Mouse (Mus musculus) hindbrain, embryonic 11.5 days (tissue): ENCODE data around the gene Chfr. TPM values are rescaled to one million over a fixed set of nuclear protein-coding genes. Genes with fewer than 3 reads are reported as not detected.

Experiments
- ATAC-seq: fragments of 200-750 bp; cut with Nextera tagmentation; 2 replicates; pipeline ENCODE4 v1.8.0; 2017; ENCODE audit warnings: mild to moderate bottlenecking, moderate TSS enrichment, moderate library complexity; ENCODE audit not compliant: low FRiP score
- DNase-seq: peaks from one replicate; pipeline ENCODE4 v3.0.0-alpha.2; 2015; ENCODE audit warnings: low spot score
- H3K27ac ChIP-seq: fragments of 300-500 bp; sonication (generic); 2 replicates; pipeline ENCODE4 v1.5.1; 2014; ENCODE audit warnings: mild to moderate bottlenecking, low read depth, low read length
- H3K27me3 ChIP-seq: fragments of 300-500 bp; sonication (generic); 2 replicates; pipeline ENCODE4 v1.6.1; 2014; ENCODE audit warnings: mild to moderate bottlenecking, low read length, moderate library complexity, mixed read lengths; ENCODE audit not compliant: control insufficient read depth, insufficient read depth
- H3K36me3 ChIP-seq: fragments of 300-500 bp; sonication (generic); 2 replicates; pipeline ENCODE4 v1.6.1; 2014; ENCODE audit warnings: mild to moderate bottlenecking, low read length, moderate library complexity, mixed read lengths; ENCODE audit not compliant: control insufficient read depth, insufficient read depth
- H3K4me1 ChIP-seq: fragments of 300-500 bp; sonication (generic); replicated peaks from 2 replicates; pipeline ENCODE4 v1.6.1; 2014; ENCODE audit warnings: low read length, mixed read lengths; ENCODE audit not compliant: control insufficient read depth, insufficient read depth
- H3K4me2 ChIP-seq: fragments of 300-500 bp; sonication (generic); replicated peaks from 2 replicates; pipeline ENCODE4 v1.6.1; 2014; ENCODE audit warnings: mild to moderate bottlenecking, low read depth, low read length
- H3K4me3 ChIP-seq: fragments of 300-500 bp; sonication (generic); 2 replicates; pipeline ENCODE4 v1.5.1; 2014; ENCODE audit warnings: low read depth, low read length
- H3K9ac ChIP-seq: fragments of 300-500 bp; sonication (generic); 2 replicates; pipeline ENCODE4 v1.6.1; 2014; ENCODE audit warnings: low read depth, low read length
- H3K9me3 ChIP-seq: fragments of 300-500 bp; sonication (generic); 2 replicates; pipeline ENCODE4 v1.6.1; 2016; ENCODE audit warnings: low read length; ENCODE audit not compliant: control insufficient read depth
- WGBS: fragments of 180-500 bp; shearing (Covaris S2); extraction: QIAGEN DNeasy Blood & Tissue Kit; methylation state at CpG from one replicate; pipeline ENCODE4 v1.1.7; 2014; 5-methylcytosine and 5-hydroxymethylcytosine counted together
- polyA plus RNA-seq: library from polyadenylated mRNA; unstranded; fragments of >200 nt; fragmentation: Nextera tagmentation; extraction: Ambion mirVana; gene quantifications from 2 replicates; pipeline ENCODE4 v1.2.1, GENCODE M21; 2014

Chfr gene
- polyA plus RNA-seq, 1 experiment from 2014 or later, result 86.9 TPM

GRCm38 (mm10) chr5:110204777-110205176, 69.1 kb downstream of the Chfr start:
- H3K36me3 ChIP-seq, result peaks cover 13% of the 10 kb centered on the region
- H3K27me3 ChIP-seq, result no peaks in the 10 kb centered on the region
- 82% methylated on average over 6 of the region's 6 CpGs for WGBS
- ATAC-seq (no peak), DNase-seq (no peak)
- H3K4me3 ChIP-seq, result no peak overlapping the region
- no peak overlapping the region for H3K27ac ChIP-seq
- no peaks in the 10 kb centered on the region for H3K9me3 ChIP-seq
- H3K4me2 ChIP-seq, result no peak overlapping the region
- H3K9ac ChIP-seq, result no peak overlapping the region
- H3K4me1 ChIP-seq, result no peaks in the 10 kb centered on the region

DNA sequence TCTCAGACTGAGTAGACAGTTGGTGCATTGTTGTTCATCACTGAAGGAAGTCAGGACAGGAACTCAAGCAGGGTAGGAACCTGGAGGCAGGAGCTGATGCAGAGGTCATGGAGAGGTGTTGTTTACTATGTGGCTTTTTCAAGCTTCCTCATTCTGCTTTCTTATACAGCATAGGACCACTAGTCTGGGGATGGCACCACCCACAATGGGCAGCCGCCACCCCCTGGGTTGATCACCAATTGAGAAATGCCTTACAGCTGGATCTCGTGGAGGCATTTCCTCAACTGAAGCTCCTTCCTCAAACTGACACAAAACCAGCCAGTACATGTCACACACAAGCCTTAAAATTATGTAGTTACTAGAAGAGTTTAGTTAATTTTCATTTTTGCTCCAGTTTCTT, 75.7 kb downstream of the Chfr start:
- H3K4me1 ChIP-seq, result no peaks in the 10 kb centered on the region
- WGBS, result 86% methylated on average over 2 of the region's 2 CpGs
- H3K9me3 ChIP-seq, result no peaks in the 10 kb centered on the region
- H3K36me3 ChIP-seq, result peaks cover 5% of the 10 kb centered on the region; the same call in 1 of the 2 replicates
- no peak overlapping the region for H3K27ac ChIP-seq
- H3K4me2 ChIP-seq, result no peak overlapping the region
- H3K27me3 ChIP-seq, result no peaks in the 10 kb centered on the region
- no peak overlapping the region for H3K9ac ChIP-seq
- ATAC-seq (no peak), DNase-seq (no peak)
- H3K4me3 ChIP-seq, result no peak overlapping the region

DNA sequence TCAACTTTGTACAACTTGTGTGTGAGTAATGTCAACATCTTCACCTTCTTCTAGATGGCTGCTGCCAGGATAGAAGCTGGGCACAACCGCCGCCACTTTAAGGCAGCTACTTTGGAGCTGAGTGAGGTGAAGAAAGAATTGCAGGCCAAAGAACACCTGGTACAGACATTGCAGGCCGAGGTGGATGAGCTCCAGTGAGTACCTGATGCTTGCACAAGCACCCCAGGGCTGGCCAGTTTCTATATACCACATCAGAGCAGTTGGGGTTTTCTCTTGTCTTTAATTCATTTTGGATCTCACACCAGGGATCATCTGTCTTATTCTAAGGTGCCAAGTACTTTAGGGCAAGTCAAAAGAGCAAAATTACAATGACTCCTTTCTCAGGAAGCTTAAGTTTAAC, 81.1 kb downstream of the Chfr start:
- Histone ChIP-seq H3K4me1 (no peaks in the 10 kb centered on the region), H3K4me2 (no peak overlapping the region), H3K9me3 (no peaks in the 10 kb centered on the region), H3K36me3 (0 out of 2 replicates have a peak, but pooled peaks cover 2% of the 10 kb centered on the region), H3K27ac (no peak overlapping the region), H3K9ac (no peak overlapping the region), H3K27me3 (no peaks in the 10 kb centered on the region), H3K4me3 (no peak overlapping the region)
- no peak for ATAC-seq
- no peak for DNase-seq
- WGBS, result 95% methylated on average over 3 of the region's 3 CpGs

DNA sequence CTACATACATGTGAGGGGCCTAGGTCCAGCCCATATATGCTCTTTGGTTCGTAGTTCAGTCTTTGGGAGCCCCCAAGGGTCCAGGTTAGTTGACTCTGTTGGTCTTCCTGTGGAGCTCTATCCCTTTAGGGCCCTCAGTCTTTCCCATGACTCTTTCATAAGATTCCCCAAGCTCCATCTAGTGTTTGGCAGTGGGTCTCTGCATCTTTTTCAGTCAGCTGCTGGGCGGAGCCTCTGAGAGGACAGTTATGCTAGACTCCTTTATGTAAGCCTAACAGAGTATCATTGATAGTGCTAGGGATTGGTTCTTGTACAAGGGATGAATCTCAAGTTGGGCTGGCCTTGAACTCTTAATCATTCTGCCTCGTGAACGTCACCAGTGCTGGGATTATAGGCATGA, 84.7 kb downstream of the Chfr start:
- Histone ChIP-seq H3K27me3 (no peaks in the 10 kb centered on the region), H3K4me1 (no peaks in the 10 kb centered on the region), H3K4me2 (no peak overlapping the region), H3K36me3 (no peaks in the 10 kb centered on the region), H3K27ac (no peak overlapping the region), H3K9me3 (no peaks in the 10 kb centered on the region), H3K4me3 (no peak overlapping the region), H3K9ac (no peak overlapping the region)
- ATAC-seq, result no peak
- no peak for DNase-seq
- 94% methylated on average over 4 of the region's 4 CpGs for WGBS

Other genes starting within 250 kb of the Chfr start
- gene Gm15446, start 212.4 kb upstream of the Chfr start, polyA plus RNA-seq, result 0.35 and 0.36 TPM in 2 replicates
- 21.2 and 24.4 TPM in 2 replicates for gene Zfp932, start 139.3 kb upstream of the Chfr start, polyA plus RNA-seq
- gene Gm17655, start 63.3 kb upstream of the Chfr start, polyA plus RNA-seq, result 5.5 and 6.4 TPM in 2 replicates
- 0.80 and 1.0 TPM in 2 replicates for gene Gm35315, start 41.4 kb upstream of the Chfr start, polyA plus RNA-seq
- gene Plcxd1, start 35.9 kb upstream of the Chfr start, polyA plus RNA-seq, result 0.64 and 0.76 TPM in 2 replicates
- gene Gtpbp6, start 27.6 kb upstream of the Chfr start, polyA plus RNA-seq, result 26.6 and 29.5 TPM in 2 replicates
- 8.6 and 10.7 TPM in 2 replicates for gene Zfp605, start 25.8 kb upstream of the Chfr start, polyA plus RNA-seq
- 21.0 and 26.0 TPM in 2 replicates for gene Golga3, start 40.9 kb downstream of the Chfr start, polyA plus RNA-seq
- gene Ankle2, start 95.2 kb downstream of the Chfr start, polyA plus RNA-seq, result 38.7 and 46.5 TPM in 2 replicates
- gene Pgam5, start 134.1 kb downstream of the Chfr start, polyA plus RNA-seq, result 88.9 and 94.3 TPM in 2 replicates
- gene Pxmp2, start 150.3 kb downstream of the Chfr start, polyA plus RNA-seq, result 7.9 and 10.0 TPM in 2 replicates
- gene Pole, start 150.5 kb downstream of the Chfr start, polyA plus RNA-seq, result 28.5 and 30.1 TPM in 2 replicates
- gene P2rx2, start 207.4 kb downstream of the Chfr start, polyA plus RNA-seq, result 0.67 and 0.91 TPM in 2 replicates
- not detected in 2 replicates for gene Lrcol1, start 208.9 kb downstream of the Chfr start, polyA plus RNA-seq